ENCODE assay signal across 8 mouse cellular contexts in the genomic region with DNA sequence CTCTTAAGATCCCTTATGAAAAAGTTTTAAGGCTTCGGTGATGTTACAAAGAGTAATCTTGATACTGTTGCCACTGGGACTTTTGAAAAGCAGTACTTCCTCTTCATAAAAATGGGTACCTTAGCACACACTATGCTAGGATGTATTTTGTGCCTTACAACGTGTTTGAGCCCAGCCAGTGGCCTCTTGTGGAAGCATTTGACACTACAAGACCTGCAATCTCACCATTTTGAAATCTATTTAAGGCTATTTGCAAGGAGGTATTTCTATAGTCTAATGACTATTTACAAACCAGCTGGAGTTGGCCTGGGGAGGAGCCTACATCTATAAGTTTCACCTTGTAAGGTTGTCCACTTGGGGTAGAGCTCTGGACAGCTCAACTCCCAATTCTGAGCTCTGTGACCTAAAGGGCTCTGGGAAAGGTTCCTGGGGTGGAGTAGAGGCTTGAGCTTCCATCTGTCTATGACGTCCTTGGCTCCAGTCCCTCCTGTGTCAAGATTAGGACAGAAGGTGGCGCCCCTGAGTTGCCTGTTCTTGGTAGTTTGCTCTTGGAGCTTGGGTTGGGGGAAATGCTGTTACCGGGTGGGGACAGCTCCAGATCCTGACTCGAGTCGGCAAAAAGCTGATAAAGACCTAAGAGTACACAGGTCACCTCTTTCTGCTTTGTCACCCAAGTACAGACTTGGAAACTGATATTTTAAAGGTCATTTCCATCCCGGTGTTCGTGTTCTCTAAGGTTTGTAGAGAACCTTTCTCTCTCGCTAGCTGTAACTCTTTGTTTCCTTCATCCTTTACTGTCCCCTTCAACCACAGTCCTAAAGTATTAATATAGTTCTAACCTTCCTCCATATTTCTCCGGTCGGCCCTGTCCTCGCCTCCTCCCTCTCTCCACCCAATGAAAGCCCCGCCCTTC. TPM values are rescaled to one million over a fixed set of nuclear protein-coding genes. Genes with fewer than 3 reads are reported as not detected.
DNase-seq lines count a peak whose midpoint lies in the region; ATAC-seq lines count a peak whose summit lies in the region.

No protein-coding gene starts in this region.

- peak; percentile 83 to 85 for DNase-seq in adrenal gland, adult 18-20 months (ENCODE audit: low spot score in 2 of 2)
- DNase-seq in embryo, embryonic 11 days, result peak; percentile 89
- peak; percentile 88 for DNase-seq in gastrocnemius, postnatal 14 days
- peak; percentile 89 to 95 for DNase-seq in left cerebral cortex, postnatal 14 days (ENCODE audit: low spot score in 2 of 2)
- DNase-seq in right cerebral cortex, postnatal 14 days, result peak; percentile 85
- DNase-seq in urinary bladder, postnatal 25 days (ENCODE audit: low spot score), result peak; percentile 81

- intact Hi-C loops in gastrocnemius, postnatal 14 days (cut with DNase I; ENCODE audit: low total_unique reads), result loop anchor here (5.0 to 10.0 kb wide), 2 partner anchors 54 to 96 kb away; no protein-coding TSS in a partner anchor
- intact Hi-C loops in left cerebral cortex, postnatal 14 days (cut with DNase I), result loop anchor here (2.0 kb wide), 1 partner anchor 96 kb away; no protein-coding TSS in a partner anchor

- peak; percentile 67 for ATAC-seq in inflammation-experienced regulatory T-cells, adult 6 months
- peak; percentile 41 for ATAC-seq in megakaryocyte-erythroid progenitor cell, adult 5-6 weeks (replicated peaks; ENCODE audit: low FRiP score, low TSS enrichment, poor library complexity, severe bottlenecking)

RNA-seq across cellular contexts. Expression of gene Baz2a, which starts 0.5 kb away (rescaled TPM):
- 10 to 100 TPM; 35.6 to 45.3 TPM for total RNA-seq in adrenal gland, adult 18-20 months (2021)
- 10 to 100 TPM; 15.2 to 15.6 TPM for total RNA-seq in gastrocnemius, postnatal 14 days (2021)
- polyA plus RNA-seq in inflammation-experienced regulatory T-cells, adult 6 months (2017; shearing (Covaris generic)), result 10 to 100 TPM; 37.9 to 63.7 (median 44.3) TPM
- total RNA-seq in left cerebral cortex, postnatal 14 days (2021), result 10 to 100 TPM; 30.6 to 32.4 TPM
- total RNA-seq in megakaryocyte-erythroid progenitor cell, adult 5-6 weeks (2014; fragmentation: Nextera tagmentation), result 43.8 and 44.6 TPM in 2 replicates
- 12.4 and 14.3 TPM in 2 replicates for total RNA-seq in megakaryocyte-erythroid progenitor cell, adult 5-6 weeks (2017)

RNA-seq across cellular contexts. Expression of gene Atp5b, which starts 7.8 kb away (rescaled TPM):
- total RNA-seq in adrenal gland, adult 18-20 months (2021), result 1,000 to 10,000 TPM; 2,783 to 4,328 TPM
- 1,000 to 10,000 TPM; 3,648 to 4,448 TPM for total RNA-seq in gastrocnemius, postnatal 14 days (2021)
- polyA plus RNA-seq in inflammation-experienced regulatory T-cells, adult 6 months (2017; shearing (Covaris generic)), result 100 to 1,000 TPM; 459 to 529 (median 464) TPM
- 1,000 to 10,000 TPM; 1,697 to 1,804 TPM for total RNA-seq in left cerebral cortex, postnatal 14 days (2021)
- total RNA-seq in megakaryocyte-erythroid progenitor cell, adult 5-6 weeks (2014; fragmentation: Nextera tagmentation), result 2,207 and 2,550 TPM in 2 replicates
- 3,084 and 3,964 TPM in 2 replicates for total RNA-seq in megakaryocyte-erythroid progenitor cell, adult 5-6 weeks (2017)

RNA-seq across cellular contexts. Expression of gene Ptges3, which starts 32.2 kb away (rescaled TPM):
- 100 to 1,000 TPM; 228 to 248 TPM for total RNA-seq in adrenal gland, adult 18-20 months (2021)
- 10 to 100 TPM; 54.4 to 60.8 TPM for total RNA-seq in gastrocnemius, postnatal 14 days (2021)
- 100 to 1,000 TPM; 186 to 360 (median 347) TPM for polyA plus RNA-seq in inflammation-experienced regulatory T-cells, adult 6 months (2017; shearing (Covaris generic))
- total RNA-seq in left cerebral cortex, postnatal 14 days (2021), result 100 to 1,000 TPM; 131 to 134 TPM
- 210 and 260 TPM in 2 replicates for total RNA-seq in megakaryocyte-erythroid progenitor cell, adult 5-6 weeks (2014; fragmentation: Nextera tagmentation)
- 377 and 378 TPM in 2 replicates for total RNA-seq in megakaryocyte-erythroid progenitor cell, adult 5-6 weeks (2017)

RNA-seq across cellular contexts. Expression of gene Naca, which starts 55.5 kb away (rescaled TPM):
- total RNA-seq in adrenal gland, adult 18-20 months (2021), result 100 to 1,000 TPM; 612 to 654 TPM
- total RNA-seq in gastrocnemius, postnatal 14 days (2021), result 100 to 1,000 TPM; 402 to 437 TPM
- polyA plus RNA-seq in inflammation-experienced regulatory T-cells, adult 6 months (2017; shearing (Covaris generic)), result 1,000 to 10,000 TPM in 2 of 3 experiments, 100 to 1,000 TPM in 1; 923 to 1,212 (median 1,047) TPM
- 100 to 1,000 TPM; 306 to 320 TPM for total RNA-seq in left cerebral cortex, postnatal 14 days (2021)
- 1,531 and 1,673 TPM in 2 replicates for total RNA-seq in megakaryocyte-erythroid progenitor cell, adult 5-6 weeks (2014; fragmentation: Nextera tagmentation)
- total RNA-seq in megakaryocyte-erythroid progenitor cell, adult 5-6 weeks (2017), result 2,722 and 3,167 TPM in 2 replicates

Comparison
In these comparisons a context has a peak if more than half of its experiments do, and no peak if none do; other contexts are left out.
1. Peak in every context shown above with its lines: DNase-seq and ATAC-seq.